Mouse (Mus musculus) olfactory bulb, adult 2 months (tissue): Measurements from ENCODE around the gene Olfr763. TPM values are rescaled to one million over a fixed set of nuclear protein-coding genes. Genes with fewer than 3 reads are reported as not detected.
"Not testable (repeated sequence)": the region's sequence is repeated elsewhere in the genome, so short reads cannot be mapped to it uniquely, and the experiment has no call there.

ENCODE experiments used
- H3K27ac ChIP-seq: fragments of 200-500 bp; 2 replicates; pipeline ENCODE4 v1.5.1; 2012; ENCODE audit warnings: low read depth, low read length; ENCODE audit not compliant: insufficient read depth
- H3K4me1 ChIP-seq: fragments of 200-500 bp; 2 replicates; pipeline ENCODE4 v1.6.1; 2012; ENCODE audit warnings: low read length; ENCODE audit not compliant: control insufficient read depth, insufficient read depth
- H3K4me3 ChIP-seq: fragments of 200-500 bp; 2 replicates; pipeline ENCODE4 v1.5.1; 2012; ENCODE audit warnings: mild to moderate bottlenecking, low read depth, low read length, moderate library complexity; ENCODE audit not compliant: insufficient read depth
- CTCF ChIP-seq: fragments of 200-500 bp; IDR thresholded peaks from 2 replicates; pipeline ENCODE4 v1.5.1; 2012; ENCODE audit warnings: low read depth, mild to moderate bottlenecking, low read length, moderate library complexity; ENCODE audit not compliant: insufficient read depth
- POLR2A ChIP-seq: fragments of 200-500 bp; IDR thresholded peaks from 2 replicates; pipeline ENCODE4 v1.6.1; 2012; ENCODE audit warnings: mild to moderate bottlenecking, low read depth, low read length, moderate library complexity; ENCODE audit not compliant: insufficient read depth
- WGBS: fragments of 180-500 bp; shearing (Covaris S2); methylation state at CpG from one replicate; pipeline ENCODE4 v1.1.7; 2018; 5-methylcytosine and 5-hydroxymethylcytosine counted together
- polyA plus RNA-seq: library from polyadenylated mRNA; stranded (reverse); fragments of >200 nt; gene quantifications from 2 replicates; pipeline ENCODE4 v1.2.4, GENCODE M21; 2012; ENCODE audit warnings: low replicate concordance; ENCODE audit not compliant: missing spikeins, insufficient read depth, insufficient read length

Olfr763 gene
- polyA plus RNA-seq, 1 experiment, result not detected

- TF ChIP-seq POLR2A (no peak), CTCF (no peak)
- no peaks in the 10 kb centered on the region for H3K4me1 ChIP-seq
- no peak within 1 kb of the TSS for H3K4me3 ChIP-seq
- WGBS, result 77% methylated on average over 3 of the region's 3 CpGs
- H3K27ac ChIP-seq, result no peak within 1 kb of the TSS
These were observed 29.2 kb downstream of the Olfr763 start, which contains the start of gene Olfr764-ps1 for GRCm38 (mm10) chr10:129039796-129040195. Olfr764-ps1 (minus strand) TSS chr10:129039896.

- H3K27ac ChIP-seq, H3K4me1 ChIP-seq, H3K4me3 ChIP-seq: not testable (repeated sequence)
These were observed 39.3 kb downstream of the Olfr763 start, which contains the start of gene Olfr765 for GRCm38 (mm10) chr10:129049898-129050297. Olfr765 (minus strand) TSS chr10:129049998.

Other genes with a start within 250 kb of the Olfr763 start
- gene Mmp19, start 219.9 kb upstream of the Olfr763 start, polyA plus RNA-seq, result not detected in 2 replicates
- not detected in 2 replicates for gene Dnajc14, start 206.7 kb upstream of the Olfr763 start, polyA plus RNA-seq
- gene Tmem198b, start 206.4 kb upstream of the Olfr763 start, polyA plus RNA-seq, result not detected in 2 replicates
- not detected in 2 replicates for gene Sarnp, start 193.5 kb upstream of the Olfr763 start, polyA plus RNA-seq
- not detected in 2 replicates for gene Ormdl2, start 189.1 kb upstream of the Olfr763 start, polyA plus RNA-seq
- gene Gdf11, start 119.1 kb upstream of the Olfr763 start, polyA plus RNA-seq, result not detected in 2 replicates
- not detected in 2 replicates for gene Cd63, start 109.8 kb upstream of the Olfr763 start, polyA plus RNA-seq
- not detected in 2 replicates for gene Rdh5, start 87.9 kb upstream of the Olfr763 start, polyA plus RNA-seq
- gene Bloc1s1, start 86.8 kb upstream of the Olfr763 start, polyA plus RNA-seq, result not detected in 2 replicates
- not detected in 2 replicates for gene Itga7, start 77.0 kb upstream of the Olfr763 start, polyA plus RNA-seq
- gene Mettl7b, start 49.8 kb upstream of the Olfr763 start, polyA plus RNA-seq, result not detected in 2 replicates
- not detected in 2 replicates for gene Olfr9, start 21.4 kb upstream of the Olfr763 start, polyA plus RNA-seq
- not detected in 2 replicates for gene Olfr764-ps1, start 29.1 kb downstream of the Olfr763 start, polyA plus RNA-seq
- gene Olfr765, start 39.2 kb downstream of the Olfr763 start, polyA plus RNA-seq, result not detected in 2 replicates
- not detected in 2 replicates for gene Olfr766-ps1, start 58.2 kb downstream of the Olfr763 start, polyA plus RNA-seq
- gene Olfr767, start 72.1 kb downstream of the Olfr763 start, polyA plus RNA-seq, result not detected in 2 replicates
- not detected in 2 replicates for gene Olfr768, start 88.6 kb downstream of the Olfr763 start, polyA plus RNA-seq
- gene Olfr769, start 107.1 kb downstream of the Olfr763 start, polyA plus RNA-seq, result not detected in 2 replicates
- gene Olfr770, start 128.2 kb downstream of the Olfr763 start, polyA plus RNA-seq, result not detected in 2 replicates
- not detected in 2 replicates for gene Olfr771, start 154.0 kb downstream of the Olfr763 start, polyA plus RNA-seq
- not detected in 2 replicates for gene Olfr772, start 167.1 kb downstream of the Olfr763 start, polyA plus RNA-seq
- not detected in 2 replicates for gene Olfr773, start 176.6 kb downstream of the Olfr763 start, polyA plus RNA-seq
- gene Olfr774, start 225.4 kb downstream of the Olfr763 start, polyA plus RNA-seq, result not detected in 2 replicates
- not detected in 2 replicates for gene Olfr775, start 237.6 kb downstream of the Olfr763 start, polyA plus RNA-seq
- gene Olfr776, start 248.3 kb downstream of the Olfr763 start, polyA plus RNA-seq, result not detected in 2 replicates